Mouse (Mus musculus): ENCODE results near the gene 4833439L19Rik. TPM values are rescaled to one million over a fixed set of nuclear protein-coding genes. Genes with fewer than 3 reads are reported as not detected.

The 4833439L19Rik gene
- polyA plus RNA-seq, 1 experiment from 2014 or later: 124 TPM

- H3K9me3 ChIP-seq (ENCODE audit: control insufficient read depth, low read length): no peaks in the 10 kb centered on the region
- peaks cover under 1% of the 10 kb centered on the region for H3K4me1 ChIP-seq (ENCODE audit: control insufficient read depth, insufficient read depth, low read length)
- H3K27me3 ChIP-seq (replicated peaks; ENCODE audit: control insufficient read depth, insufficient read depth, low read length): no peaks in the 10 kb centered on the region
- no peak for ATAC-seq (ENCODE audit: low read depth)
- H3K27ac ChIP-seq (replicated peaks; ENCODE audit: low read depth, low read length): no peak overlapping the region
- no peak for DNase-seq (ENCODE audit: low spot score)
- 73% methylated on average over 5 of the region's 5 CpGs for WGBS
- no peak overlapping the region for H3K4me2 ChIP-seq (ENCODE audit: low read depth, low read length)
- H3K36me3 ChIP-seq (ENCODE audit: control insufficient read depth, insufficient read depth, low read length): peaks cover 6% of the 10 kb centered on the region; the same call in 1 of the 2 replicates
- no peak overlapping the region for H3K9ac ChIP-seq (ENCODE audit: low read depth, low read length)
- no peak overlapping the region for H3K4me3 ChIP-seq (ENCODE audit: low read depth, low read length)
Observed at GRCm38 (mm10) chr13:54605426-54605825, 40.2 kb upstream of the 4833439L19Rik start.

GRCm38 (mm10) chr13:54604221-54604620 lies 39.0 kb upstream of the 4833439L19Rik start:
- Histone ChIP-seq H3K9me3 (ENCODE audit: control insufficient read depth, low read length) (no peaks in the 10 kb centered on the region), H3K4me1 (ENCODE audit: control insufficient read depth, insufficient read depth, low read length) (no peaks in the 10 kb centered on the region; the same call in 1 of the 2 replicates), H3K27me3 (replicated peaks; ENCODE audit: control insufficient read depth, insufficient read depth, low read length) (no peaks in the 10 kb centered on the region), H3K9ac (ENCODE audit: low read depth, low read length) (no peak overlapping the region), H3K4me2 (ENCODE audit: low read depth, low read length) (no peak overlapping the region), H3K4me3 (ENCODE audit: low read depth, low read length) (no peak overlapping the region), H3K36me3 (ENCODE audit: control insufficient read depth, insufficient read depth, low read length) (peaks cover 10% of the 10 kb centered on the region; the same call in 1 of the 2 replicates), H3K27ac (replicated peaks; ENCODE audit: low read depth, low read length) (no peak overlapping the region)
- no peak for ATAC-seq (ENCODE audit: low read depth)
- DNase-seq (ENCODE audit: low spot score): no peak
- WGBS: 67% methylated on average over 4 of the region's 4 CpGs

DNA sequence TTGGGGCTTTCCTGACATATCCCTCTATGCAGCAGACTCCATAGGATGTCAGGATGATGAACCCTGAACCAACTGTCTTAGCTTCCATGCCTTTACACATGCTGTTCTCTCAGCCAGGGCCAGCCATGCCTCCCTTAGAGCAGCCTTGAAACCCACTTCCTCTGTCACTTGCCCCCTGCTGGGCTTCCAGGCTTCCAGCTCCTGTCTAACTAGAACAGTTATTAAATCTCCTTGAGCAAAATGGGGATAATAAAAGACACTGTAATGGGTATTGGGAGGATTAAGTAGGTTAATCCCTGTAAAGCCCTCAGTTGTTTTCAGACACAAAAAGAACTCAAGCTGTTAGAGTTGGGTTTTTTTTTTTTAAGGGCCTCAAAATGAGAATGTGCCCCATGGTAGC lies 38.3 kb upstream of the 4833439L19Rik start:
- H3K27me3 ChIP-seq (replicated peaks; ENCODE audit: control insufficient read depth, insufficient read depth, low read length): no peaks in the 10 kb centered on the region
- no peak overlapping the region for H3K4me3 ChIP-seq (ENCODE audit: low read depth, low read length)
- H3K36me3 ChIP-seq (ENCODE audit: control insufficient read depth, insufficient read depth, low read length): peaks cover 17% of the 10 kb centered on the region; the same call in 1 of the 2 replicates
- H3K4me1 ChIP-seq (ENCODE audit: control insufficient read depth, insufficient read depth, low read length): no peaks in the 10 kb centered on the region
- H3K4me2 ChIP-seq (ENCODE audit: low read depth, low read length): no peak overlapping the region
- no peak overlapping the region for H3K9ac ChIP-seq (ENCODE audit: low read depth, low read length)
- no peaks in the 10 kb centered on the region for H3K9me3 ChIP-seq (ENCODE audit: control insufficient read depth, low read length)
- H3K27ac ChIP-seq (replicated peaks; ENCODE audit: low read depth, low read length): no peak overlapping the region
- ATAC-seq (ENCODE audit: low read depth): no peak
- DNase-seq (ENCODE audit: low spot score): no peak

DNA sequence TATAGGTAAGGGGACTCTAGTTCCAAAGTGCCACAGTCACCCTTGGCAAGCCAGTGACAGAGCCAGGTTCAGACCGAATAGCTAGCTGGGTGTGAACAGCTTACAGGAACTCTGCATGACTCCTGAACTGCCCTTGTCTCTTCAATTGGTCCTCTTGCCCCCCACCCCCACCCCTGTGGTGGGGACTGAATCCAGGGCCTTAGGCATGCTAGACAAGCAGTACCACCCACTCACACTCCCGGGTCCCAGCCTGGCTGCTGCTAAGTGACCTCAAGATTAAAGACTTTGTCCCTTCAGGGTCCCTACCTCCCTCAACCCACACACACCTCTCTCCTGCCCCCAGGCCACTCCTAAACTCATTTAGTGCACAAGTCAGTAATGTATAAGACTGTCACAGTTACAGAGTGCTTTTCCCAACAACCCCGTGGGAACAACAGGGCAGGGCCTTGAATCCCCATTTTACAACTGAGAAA lies 37.4 kb upstream of the 4833439L19Rik start:
- DNase-seq (ENCODE audit: low spot score): no peak
- H3K9ac ChIP-seq (ENCODE audit: low read depth, low read length): no peak overlapping the region

DNA sequence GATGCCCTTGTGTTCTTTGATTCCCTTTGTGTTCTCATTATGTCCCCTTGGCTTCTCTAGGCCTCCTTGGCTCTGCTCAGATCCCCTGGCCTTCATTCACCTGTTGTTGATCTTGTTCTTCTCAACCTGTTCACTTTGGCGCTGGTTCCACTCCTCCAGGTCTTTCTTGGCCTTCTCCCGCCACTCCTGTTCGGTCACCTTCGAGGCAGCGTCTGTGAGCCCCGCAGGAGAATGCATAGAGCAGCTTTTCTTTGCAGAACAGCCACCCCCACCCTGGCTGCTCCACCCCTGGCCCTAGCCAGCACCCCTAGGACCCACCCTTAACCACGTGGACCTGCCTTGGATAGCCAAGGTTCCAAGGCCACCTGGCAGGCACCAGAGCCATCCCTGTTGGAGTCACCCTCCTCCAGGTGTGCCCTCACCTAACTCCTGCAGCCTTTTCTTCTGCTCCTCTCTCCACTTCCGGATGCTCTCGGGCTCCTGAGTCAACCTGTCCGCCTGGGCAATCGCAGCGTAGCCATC lies 33.4 kb upstream of the 4833439L19Rik start:
- H3K36me3 ChIP-seq (ENCODE audit: control insufficient read depth, insufficient read depth, low read length): peaks cover 29% of the 10 kb centered on the region; the same call in 1 of the 2 replicates
- no peak overlapping the region for H3K4me2 ChIP-seq (ENCODE audit: low read depth, low read length)
- no peak overlapping the region for H3K27ac ChIP-seq (replicated peaks; ENCODE audit: low read depth, low read length)
- ATAC-seq (ENCODE audit: low read depth) (no peak), DNase-seq (ENCODE audit: low spot score) (no peak)
- H3K4me1 ChIP-seq (ENCODE audit: control insufficient read depth, insufficient read depth, low read length): no peaks in the 10 kb centered on the region
- H3K27me3 ChIP-seq (replicated peaks; ENCODE audit: control insufficient read depth, insufficient read depth, low read length): no peaks in the 10 kb centered on the region
- no peaks in the 10 kb centered on the region for H3K9me3 ChIP-seq (ENCODE audit: control insufficient read depth, low read length)
- no peak overlapping the region for H3K4me3 ChIP-seq (ENCODE audit: low read depth, low read length)
- WGBS: 88% methylated on average over 12 of the region's 12 CpGs
- no peak overlapping the region for H3K9ac ChIP-seq (ENCODE audit: low read depth, low read length)

More for the DNA sequence above, 37.4 kb upstream of the 4833439L19Rik start:
- Histone ChIP-seq H3K27ac (replicated peaks; ENCODE audit: low read depth, low read length) (no peak overlapping the region), H3K4me3 (ENCODE audit: low read depth, low read length) (no peak overlapping the region), H3K36me3 (ENCODE audit: control insufficient read depth, insufficient read depth, low read length) (peaks cover 22% of the 10 kb centered on the region; the same call in 1 of the 2 replicates), H3K9me3 (ENCODE audit: control insufficient read depth, low read length) (no peaks in the 10 kb centered on the region), H3K4me2 (ENCODE audit: low read depth, low read length) (no peak overlapping the region), H3K27me3 (replicated peaks; ENCODE audit: control insufficient read depth, insufficient read depth, low read length) (no peaks in the 10 kb centered on the region), H3K4me1 (ENCODE audit: control insufficient read depth, insufficient read depth, low read length) (no peaks in the 10 kb centered on the region)
- no peak for ATAC-seq (ENCODE audit: low read depth)
- 55% methylated on average over 3 of the region's 3 CpGs for WGBS

- peak overlapping the region; percentile 17; the same call in 1 of the 2 replicates for H3K27ac ChIP-seq (replicated peaks; ENCODE audit: low read depth, low read length)
Observed at GRCm38 (mm10) chr13:54596870-54597269, 31.6 kb upstream of the 4833439L19Rik start.

DNA sequence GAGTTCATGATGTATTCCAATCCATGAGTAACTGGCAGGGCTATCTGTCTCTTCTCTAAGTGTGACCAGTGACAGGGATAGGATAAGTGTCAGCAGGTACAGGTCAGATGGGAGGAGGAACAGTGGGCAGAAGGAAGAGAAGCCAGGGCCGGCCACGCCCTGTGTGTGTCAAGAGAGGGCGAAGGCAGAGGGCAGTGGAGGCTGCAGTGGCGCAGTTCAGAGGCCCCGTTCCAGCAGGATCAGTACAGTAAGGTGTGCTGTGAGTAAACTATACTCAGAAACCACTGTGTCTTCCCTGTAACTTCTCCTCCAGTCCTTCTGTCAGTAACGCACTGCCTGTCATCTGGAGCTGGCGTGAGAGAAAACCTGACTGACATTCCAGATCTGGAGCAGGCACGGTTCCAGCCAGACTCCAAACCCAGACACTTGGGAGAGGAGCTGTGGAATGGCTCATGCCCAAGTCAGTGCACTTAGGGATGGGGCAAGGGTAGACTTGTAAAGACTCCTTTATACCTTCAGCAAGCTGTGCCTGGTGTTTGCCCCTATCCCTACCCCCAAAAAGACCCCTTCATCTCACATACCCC lies 31.0 kb upstream of the 4833439L19Rik start:
- H3K9ac ChIP-seq (ENCODE audit: low read depth, low read length): no peak overlapping the region
- 76% methylated on average over 8 of the region's 8 CpGs for WGBS
- H3K27me3 ChIP-seq (replicated peaks; ENCODE audit: control insufficient read depth, insufficient read depth, low read length): no peaks in the 10 kb centered on the region
- no peak overlapping the region for H3K27ac ChIP-seq (replicated peaks; ENCODE audit: low read depth, low read length)
- no peak for ATAC-seq (ENCODE audit: low read depth)
- H3K9me3 ChIP-seq (ENCODE audit: control insufficient read depth, low read length): no peaks in the 10 kb centered on the region
- no peak for DNase-seq (ENCODE audit: low spot score)
- peaks cover 40% of the 10 kb centered on the region; the same call in 1 of the 2 replicates for H3K36me3 ChIP-seq (ENCODE audit: control insufficient read depth, insufficient read depth, low read length)
- H3K4me2 ChIP-seq (ENCODE audit: low read depth, low read length): no peak overlapping the region
- H3K4me3 ChIP-seq (ENCODE audit: low read depth, low read length): no peak overlapping the region
- peaks cover 6% of the 10 kb centered on the region for H3K4me1 ChIP-seq (ENCODE audit: control insufficient read depth, insufficient read depth, low read length)

More at GRCm38 (mm10) chr13:54596870-54597269, 31.6 kb upstream of the 4833439L19Rik start:
- ATAC-seq (ENCODE audit: low read depth) (no peak), DNase-seq (ENCODE audit: low spot score) (no peak)
- Histone ChIP-seq H3K4me3 (ENCODE audit: low read depth, low read length) (no peak overlapping the region), H3K9me3 (ENCODE audit: control insufficient read depth, low read length) (no peaks in the 10 kb centered on the region), H3K36me3 (ENCODE audit: control insufficient read depth, insufficient read depth, low read length) (peaks cover 40% of the 10 kb centered on the region; the same call in 1 of the 2 replicates), H3K4me1 (ENCODE audit: control insufficient read depth, insufficient read depth, low read length) (no peaks in the 10 kb centered on the region), H3K9ac (ENCODE audit: low read depth, low read length) (no peak overlapping the region), H3K4me2 (ENCODE audit: low read depth, low read length) (no peak overlapping the region), H3K27me3 (replicated peaks; ENCODE audit: control insufficient read depth, insufficient read depth, low read length) (no peaks in the 10 kb centered on the region)
- WGBS: 64% methylated on average over 5 of the region's 5 CpGs

GRCm38 (mm10) chr13:54593617-54594016 lies 28.4 kb upstream of the 4833439L19Rik start:
- H3K36me3 ChIP-seq (ENCODE audit: control insufficient read depth, insufficient read depth, low read length): peaks cover 30% of the 10 kb centered on the region; the same call in 1 of the 2 replicates
- no peak overlapping the region for H3K4me2 ChIP-seq (ENCODE audit: low read depth, low read length)
- DNase-seq (ENCODE audit: low spot score) (no peak), ATAC-seq (ENCODE audit: low read depth) (no peak)
- no peak overlapping the region for H3K9ac ChIP-seq (ENCODE audit: low read depth, low read length)
- H3K4me3 ChIP-seq (ENCODE audit: low read depth, low read length): no peak overlapping the region
- WGBS: 92% methylated on average over 11 of the region's 11 CpGs
- no peaks in the 10 kb centered on the region for H3K27me3 ChIP-seq (replicated peaks; ENCODE audit: control insufficient read depth, insufficient read depth, low read length)
- H3K4me1 ChIP-seq (ENCODE audit: control insufficient read depth, insufficient read depth, low read length): peaks cover 10% of the 10 kb centered on the region
- no peak overlapping the region for H3K27ac ChIP-seq (replicated peaks; ENCODE audit: low read depth, low read length)
- no peaks in the 10 kb centered on the region for H3K9me3 ChIP-seq (ENCODE audit: control insufficient read depth, low read length)

Data from embryonic facial prominence, embryonic 14.5 days (tissue).